Comparison of ENCODE assay signal across 8 mouse cellular contexts in the genomic region with DNA sequence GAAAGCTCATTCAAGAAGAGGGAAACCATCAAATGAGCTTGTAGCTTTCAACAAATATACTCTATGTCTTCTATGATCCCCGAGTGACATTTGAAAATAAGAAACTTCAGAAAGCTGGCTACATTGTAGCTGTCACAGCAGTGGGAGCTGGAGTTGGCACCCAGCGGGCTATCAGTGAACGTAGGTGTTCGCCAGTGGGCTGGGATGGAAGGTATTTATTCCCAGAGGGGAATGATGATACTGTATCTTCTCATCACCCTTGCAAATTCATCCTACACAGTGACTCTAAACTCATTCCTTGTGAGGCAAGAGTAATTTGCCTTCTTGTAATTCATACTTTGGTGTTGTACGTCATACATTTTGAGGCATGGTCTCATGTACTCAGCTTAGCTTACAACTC.
"Had no signal": no experiment of that assay in that cellular context is flagged by ENCODE, and none has a peak within 500 bp of the region (broad histone marks: within the 10 kb centered on the region; RNA-seq: fewer than 3 reads in every experiment).

No protein-coding gene starts in this region.

- DNase-seq: lung, adult 18-20 months; lung, embryonic 14.5 days; lung, postnatal 10 days; lung, postnatal 4 days; right cerebral cortex, postnatal 14 days; thymus, adult 2 months; thymus, postnatal 25 days; thymus, postnatal 4 days had no signal
